Comparison of ENCODE assay signal across 8 mouse cellular contexts in the genomic region with DNA sequence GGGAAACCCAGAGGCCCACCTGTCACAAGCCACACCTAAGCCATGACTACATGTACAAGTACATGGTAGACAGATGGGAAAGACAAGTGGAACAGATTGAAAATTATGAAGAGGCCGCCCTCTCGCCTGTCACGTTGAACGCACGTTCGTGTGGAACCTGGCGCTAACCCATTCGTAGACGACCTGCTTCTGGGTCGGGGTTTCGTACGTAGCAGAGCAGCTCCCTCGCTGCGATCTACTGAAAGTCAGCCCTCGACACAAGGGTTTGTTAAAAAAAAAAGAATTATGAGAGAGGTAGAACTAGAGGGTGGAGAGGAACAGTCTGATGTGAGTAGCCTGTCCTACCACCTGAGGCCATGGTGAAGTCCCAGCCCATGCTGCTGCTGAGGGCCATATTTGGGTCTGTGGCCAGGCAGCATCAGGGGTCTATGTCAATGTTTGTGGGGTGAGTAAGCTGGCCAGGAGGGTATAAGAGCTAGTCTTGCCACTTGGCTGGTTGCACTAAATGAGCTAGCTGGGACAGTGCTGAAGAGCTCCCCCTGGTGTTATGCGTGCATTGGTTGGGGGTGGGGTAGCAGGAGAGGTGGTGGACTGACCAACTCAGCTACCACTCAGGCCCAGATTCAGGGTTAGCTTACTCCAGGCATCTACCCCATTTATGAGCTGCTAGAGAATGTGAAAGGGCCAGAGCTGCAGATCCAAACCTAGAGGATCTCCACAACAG. TPM values are rescaled to one million over a fixed set of nuclear protein-coding genes. Genes with fewer than 3 reads are reported as not detected.
DNase-seq lines count a peak whose midpoint lies in the region; ATAC-seq and TF ChIP-seq lines count a peak whose summit lies in the region.

No protein-coding gene starts in this region.

- peak; percentile 66 for TF ChIP-seq CTCF in Patski (IDR thresholded peaks at IDR 0.05)

- H3K4me2 ChIP-seq in forebrain, embryonic 12.5 days = no peak overlapping the region

- no peaks in the 10 kb centered on the region for H3K9me3 ChIP-seq in heart, embryonic 10.5 days
- no peaks in the 10 kb centered on the region for H3K9me3 ChIP-seq in forebrain, embryonic 12.5 days

- H3K9ac ChIP-seq in forebrain, embryonic 12.5 days = no peak overlapping the region

- H3K4me3 ChIP-seq in heart, embryonic 10.5 days = no peak overlapping the region
- H3K4me3 ChIP-seq in forebrain, embryonic 12.5 days (replicated peaks) = no peak overlapping the region

- no peak overlapping the region for H3K27ac ChIP-seq in heart, embryonic 10.5 days
- H3K27ac ChIP-seq in forebrain, embryonic 12.5 days = no peak overlapping the region

- no peaks in the 10 kb centered on the region for H3K27me3 ChIP-seq in Patski
- H3K27me3 ChIP-seq in heart, embryonic 10.5 days (ENCODE audit: insufficient read depth, poor library complexity, severe bottlenecking) = no peaks in the 10 kb centered on the region
- no peaks in the 10 kb centered on the region for H3K27me3 ChIP-seq in forebrain, embryonic 12.5 days

- no peak for ATAC-seq in Patski
- ATAC-seq in common myeloid progenitor, adult 5-6 weeks (replicated peaks; ENCODE audit: low read depth, poor library complexity, severe bottlenecking) = peak; percentile 78
- no peak for ATAC-seq in forebrain, embryonic 12.5 days (ENCODE audit: low FRiP score)

- POLR2A ChIA-PET in Patski (lab: Charles Lee) = interaction anchor here (1.0 kb wide), 1 partner anchor 10 kb away, joined by 3 read pairs; no protein-coding TSS in a partner anchor

- H3K4me1 ChIP-seq in heart, embryonic 10.5 days = no peaks in the 10 kb centered on the region
- no peaks in the 10 kb centered on the region for H3K4me1 ChIP-seq in forebrain, embryonic 12.5 days

- peaks cover 34% of the 10 kb centered on the region for H3K36me3 ChIP-seq in heart, embryonic 10.5 days
- peaks cover 20% of the 10 kb centered on the region for H3K36me3 ChIP-seq in forebrain, embryonic 12.5 days (replicated peaks)

- CTCF ChIA-PET in Patski (lab: Charles Lee) = interaction anchor here (1.1 kb wide), 1 partner anchor 20 kb away, joined by 3 read pairs; no protein-coding TSS in a partner anchor

- 78% methylated on average over 16 of the region's 16 CpGs for WGBS in heart, embryonic 10.5 days
- WGBS in forebrain, embryonic 12.5 days = 80% methylated on average over 16 of the region's 16 CpGs

- peak; percentile 33 for DNase-seq in CD4-positive helper T cell, adult 2 months (ENCODE audit: low read depth, low spot score)
- DNase-seq in Patski (ENCODE audit: low read depth, low spot score) = no peak
- DNase-seq in heart, embryonic 10.5 days (ENCODE audit: low spot score) = peak; percentile 73
- DNase-seq in left cerebral cortex, adult 18-20 months (ENCODE audit: low spot score in 2 of 2) = peak; percentile 50 to 58
- peak; percentile 22 for DNase-seq in mesoderm, embryonic 11.5 days (ENCODE audit: low read depth, low spot score)
- peak; percentile 54 for DNase-seq in testis, postnatal 14 days (ENCODE audit: low spot score)

- in situ Hi-C loops in Patski (cut with MboI; ENCODE audit: low pct_unique_long_range_greater_than_20kb) = no loop called here

RNA-seq across cellular contexts. Expression of a gene that starts 24.5 kb away (rescaled TPM):
- polyA plus RNA-seq in Patski (2021) = 55.1 TPM
- 35.5 and 63.1 TPM in 2 replicates for total RNA-seq in common myeloid progenitor, adult 5-6 weeks (2017)
- polyA plus RNA-seq in heart, embryonic 10.5 days (2016; fragmentation: Nextera tagmentation; extraction: Ambion mirVana) = 48.8 and 58.2 TPM in 2 replicates
- total RNA-seq in left cerebral cortex, adult 18-20 months (2021) = 100 to 1,000 TPM; 163 to 182 TPM
- 98.5 and 100 TPM in 2 replicates for polyA plus RNA-seq in forebrain, embryonic 12.5 days (2016; fragmentation: Nextera tagmentation; extraction: Ambion mirVana)

RNA-seq across cellular contexts. Expression of a gene that starts 43.2 kb away (rescaled TPM):
- 1,383 TPM for polyA plus RNA-seq in Patski (2021)
- 138 and 160 TPM in 2 replicates for total RNA-seq in common myeloid progenitor, adult 5-6 weeks (2017)
- 1,281 and 1,775 TPM in 2 replicates for polyA plus RNA-seq in heart, embryonic 10.5 days (2016; fragmentation: Nextera tagmentation; extraction: Ambion mirVana)
- total RNA-seq in left cerebral cortex, adult 18-20 months (2021) = 100 to 1,000 TPM; 532 to 549 TPM
- 710 and 725 TPM in 2 replicates for polyA plus RNA-seq in forebrain, embryonic 12.5 days (2016; fragmentation: Nextera tagmentation; extraction: Ambion mirVana)
